Mouse (Mus musculus): ENCODE data around the gene Scrt2. TPM values are rescaled to one million over a fixed set of nuclear protein-coding genes. Genes with fewer than 3 reads are reported as not detected.

Gene Scrt2
- polyA plus RNA-seq, 1 experiment from 2014 or later, result 0.06 TPM

DNA sequence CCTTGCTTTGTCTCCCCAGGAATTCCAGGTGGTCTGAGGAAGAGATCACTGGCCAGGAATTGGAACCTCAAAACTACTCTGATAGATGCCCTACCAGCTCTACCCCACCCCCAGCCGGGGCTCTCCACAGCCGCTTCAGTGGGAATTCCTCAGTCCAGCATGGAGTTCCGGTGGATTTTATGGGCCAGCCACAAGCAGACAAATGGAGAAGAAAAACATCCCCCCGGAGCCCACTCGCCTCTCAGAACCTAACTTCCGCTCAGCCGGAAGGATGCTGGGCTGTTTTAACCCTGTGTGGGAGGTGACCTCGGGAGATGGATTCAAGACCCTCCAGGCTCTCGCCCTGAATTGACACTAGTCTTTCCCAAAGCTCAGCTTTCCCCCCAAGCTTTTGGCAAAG, 50.7 kb downstream of the Scrt2 start:
- ATAC-seq (ENCODE audit: insufficient read depth, low FRiP score), result no peak
- H3K4me3 ChIP-seq (replicated peaks; ENCODE audit: low read length), result no peak overlapping the region
- no peaks in the 10 kb centered on the region for H3K9me3 ChIP-seq (replicated peaks; ENCODE audit: control insufficient read depth, low read length)
- no peak overlapping the region for H3K27ac ChIP-seq (ENCODE audit: low read length)
- no peaks in the 10 kb centered on the region for H3K4me1 ChIP-seq (ENCODE audit: control insufficient read depth, insufficient read depth, low read length)
- 47% methylated on average over 9 of the region's 9 CpGs for WGBS
- H3K27me3 ChIP-seq (ENCODE audit: control insufficient read depth, insufficient read depth, low read length), result no peaks in the 10 kb centered on the region
- no peak overlapping the region for H3K9ac ChIP-seq (ENCODE audit: low read length)
- H3K36me3 ChIP-seq (ENCODE audit: control insufficient read depth, insufficient read depth, low read length), result no peaks in the 10 kb centered on the region
- H3K4me2 ChIP-seq (ENCODE audit: low read depth, low read length), result no peak overlapping the region

DNA sequence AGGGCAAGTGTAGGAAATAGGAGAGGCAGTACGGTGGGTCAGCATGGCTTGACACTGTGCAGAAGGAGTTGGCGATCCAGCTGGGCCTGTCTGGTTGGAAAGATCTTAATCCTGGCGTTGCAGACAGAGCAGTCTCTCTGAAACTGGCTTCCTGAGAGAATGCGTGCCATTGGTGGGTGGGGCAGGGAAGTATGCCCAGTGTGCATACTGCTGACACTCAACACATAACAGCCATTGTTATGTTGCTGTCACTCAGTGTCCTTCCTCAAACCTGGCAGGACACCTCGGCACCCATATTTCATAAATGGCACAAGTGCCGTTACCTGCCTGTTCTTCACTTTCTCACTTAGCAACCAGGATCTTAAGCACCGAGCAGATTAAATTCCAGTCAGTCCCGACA, 51.4 kb downstream of the Scrt2 start:
- Histone ChIP-seq H3K4me3 (replicated peaks; ENCODE audit: low read length) (no peak overlapping the region), H3K36me3 (ENCODE audit: control insufficient read depth, insufficient read depth, low read length) (no peaks in the 10 kb centered on the region), H3K27ac (ENCODE audit: low read length) (no peak overlapping the region), H3K4me2 (ENCODE audit: low read depth, low read length) (no peak overlapping the region), H3K27me3 (ENCODE audit: control insufficient read depth, insufficient read depth, low read length) (no peaks in the 10 kb centered on the region), H3K4me1 (ENCODE audit: control insufficient read depth, insufficient read depth, low read length) (no peaks in the 10 kb centered on the region), H3K9me3 (replicated peaks; ENCODE audit: control insufficient read depth, low read length) (no peaks in the 10 kb centered on the region), H3K9ac (ENCODE audit: low read length) (no peak overlapping the region)
- 44% methylated on average over 8 of the region's 8 CpGs for WGBS
- no peak for ATAC-seq (ENCODE audit: insufficient read depth, low FRiP score)

DNA sequence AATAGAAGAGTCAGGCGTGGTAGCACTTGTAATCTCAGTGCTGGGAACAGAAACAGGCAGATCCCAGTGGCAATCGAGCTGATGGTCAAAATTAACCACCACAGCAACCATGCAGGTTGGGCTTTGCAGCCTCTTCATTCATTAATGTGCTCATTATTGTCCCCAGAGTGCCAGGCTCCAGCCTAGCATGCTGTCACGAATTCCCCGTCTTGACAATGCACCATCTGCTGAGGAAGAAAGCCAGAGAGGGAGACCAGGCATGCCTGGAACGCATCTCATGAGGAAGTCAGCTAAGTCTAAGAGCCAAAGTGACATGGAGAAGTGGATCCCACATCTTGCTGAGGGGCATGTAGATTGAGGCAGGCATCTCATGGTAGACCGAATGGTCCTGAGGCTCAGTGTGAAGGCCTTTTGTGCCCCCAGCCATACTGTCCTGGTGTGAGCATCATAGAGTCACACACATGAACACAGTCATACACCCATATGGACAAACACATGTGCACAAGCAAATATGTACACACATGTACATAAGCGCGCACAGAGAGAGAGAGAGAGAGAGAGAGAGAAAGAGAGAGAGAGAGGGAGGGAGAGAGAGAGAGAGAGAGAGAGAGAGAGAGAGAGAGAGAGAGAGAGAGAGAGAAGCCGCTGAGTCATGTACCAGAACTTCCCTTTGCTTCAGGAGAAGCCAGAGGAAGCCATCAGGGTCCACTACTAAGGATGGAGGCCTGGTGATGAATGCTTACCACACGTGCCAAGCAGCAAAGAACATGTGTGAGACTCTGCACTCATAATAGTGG, 58.1 kb downstream of the Scrt2 start:
- 60% methylated on average over 10 of the region's 10 CpGs for WGBS
- Histone ChIP-seq H3K9me3 (replicated peaks; ENCODE audit: control insufficient read depth, low read length) (no peaks in the 10 kb centered on the region), H3K4me2 (ENCODE audit: low read depth, low read length) (no peak overlapping the region), H3K27me3 (ENCODE audit: control insufficient read depth, insufficient read depth, low read length) (peaks cover 14% of the 10 kb centered on the region), H3K4me3 (replicated peaks; ENCODE audit: low read length) (no peak overlapping the region), H3K9ac (ENCODE audit: low read length) (no peak overlapping the region), H3K36me3 (ENCODE audit: control insufficient read depth, insufficient read depth, low read length) (no peaks in the 10 kb centered on the region), H3K4me1 (ENCODE audit: control insufficient read depth, insufficient read depth, low read length) (peaks cover 20% of the 10 kb centered on the region), H3K27ac (ENCODE audit: low read length) (no peak overlapping the region)
- ATAC-seq (ENCODE audit: insufficient read depth, low FRiP score), result no peak

DNA sequence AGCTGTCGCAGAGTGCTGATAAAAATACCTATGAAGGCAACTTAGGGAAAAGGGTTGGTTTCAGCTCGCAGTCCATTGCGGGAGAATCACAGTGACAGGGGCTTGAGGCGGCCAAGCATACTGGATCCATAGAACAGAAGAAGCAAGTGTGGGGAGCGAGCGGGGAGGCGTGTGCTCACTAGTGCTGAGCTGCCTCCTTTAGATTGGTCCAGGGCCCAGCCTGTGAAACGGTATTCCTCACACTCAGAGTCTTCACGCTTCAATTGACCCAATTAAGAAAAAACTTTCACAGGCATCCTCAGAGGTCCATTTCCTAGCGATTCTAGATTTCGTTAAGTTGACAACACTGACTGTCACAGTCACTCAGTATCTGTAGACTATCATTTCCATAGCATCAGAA, 59.6 kb downstream of the Scrt2 start:
- 57% methylated on average over 11 of the region's 11 CpGs for WGBS
- ATAC-seq (ENCODE audit: insufficient read depth, low FRiP score), result no peak

DNA sequence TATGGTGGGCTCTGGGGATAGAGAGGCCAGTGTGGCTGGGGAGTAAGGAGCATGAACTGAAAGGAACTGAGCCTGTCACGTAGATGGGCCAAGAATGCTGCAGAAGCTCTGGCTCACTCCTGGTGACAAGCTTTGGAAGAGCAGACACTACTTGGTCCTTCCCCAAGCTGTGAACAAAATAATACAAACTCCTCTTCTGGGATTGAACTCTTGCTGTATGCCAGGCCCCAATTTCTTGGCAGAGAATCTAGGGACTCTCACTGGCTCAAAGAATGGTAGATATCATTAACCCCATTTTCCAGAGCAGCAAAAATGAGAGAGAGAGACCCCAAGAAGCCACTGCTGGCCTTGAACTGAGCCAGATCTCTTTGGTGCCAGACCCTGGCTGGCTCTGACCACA, 60.2 kb downstream of the Scrt2 start:
- Histone ChIP-seq H3K4me2 (ENCODE audit: low read depth, low read length) (peak overlapping the region; percentile 92), H3K36me3 (ENCODE audit: control insufficient read depth, insufficient read depth, low read length) (no peaks in the 10 kb centered on the region), H3K4me3 (replicated peaks; ENCODE audit: low read length) (peak overlapping the region; percentile 50), H3K27me3 (ENCODE audit: control insufficient read depth, insufficient read depth, low read length) (peaks cover 28% of the 10 kb centered on the region), H3K4me1 (ENCODE audit: control insufficient read depth, insufficient read depth, low read length) (peaks cover 20% of the 10 kb centered on the region), H3K9me3 (replicated peaks; ENCODE audit: control insufficient read depth, low read length) (no peaks in the 10 kb centered on the region), H3K27ac (ENCODE audit: low read length) (no peak overlapping the region; the same call in 1 of the 2 replicates), H3K9ac (ENCODE audit: low read length) (no peak overlapping the region; the same call in 1 of the 2 replicates)
- no peak for ATAC-seq (ENCODE audit: insufficient read depth, low FRiP score)
- 54% methylated on average over 1 of the region's 1 CpGs for WGBS

More for the DNA sequence above, 59.6 kb downstream of the Scrt2 start:
- no peak overlapping the region for H3K27ac ChIP-seq (ENCODE audit: low read length)
- H3K36me3 ChIP-seq (ENCODE audit: control insufficient read depth, insufficient read depth, low read length), result no peaks in the 10 kb centered on the region
- no peak overlapping the region for H3K9ac ChIP-seq (ENCODE audit: low read length)
- H3K4me2 ChIP-seq (ENCODE audit: low read depth, low read length), result no peak overlapping the region
- H3K9me3 ChIP-seq (replicated peaks; ENCODE audit: control insufficient read depth, low read length), result no peaks in the 10 kb centered on the region
- peaks cover 28% of the 10 kb centered on the region for H3K27me3 ChIP-seq (ENCODE audit: control insufficient read depth, insufficient read depth, low read length)
- no peak overlapping the region for H3K4me3 ChIP-seq (replicated peaks; ENCODE audit: low read length)
- H3K4me1 ChIP-seq (ENCODE audit: control insufficient read depth, insufficient read depth, low read length), result peaks cover 20% of the 10 kb centered on the region

DNA sequence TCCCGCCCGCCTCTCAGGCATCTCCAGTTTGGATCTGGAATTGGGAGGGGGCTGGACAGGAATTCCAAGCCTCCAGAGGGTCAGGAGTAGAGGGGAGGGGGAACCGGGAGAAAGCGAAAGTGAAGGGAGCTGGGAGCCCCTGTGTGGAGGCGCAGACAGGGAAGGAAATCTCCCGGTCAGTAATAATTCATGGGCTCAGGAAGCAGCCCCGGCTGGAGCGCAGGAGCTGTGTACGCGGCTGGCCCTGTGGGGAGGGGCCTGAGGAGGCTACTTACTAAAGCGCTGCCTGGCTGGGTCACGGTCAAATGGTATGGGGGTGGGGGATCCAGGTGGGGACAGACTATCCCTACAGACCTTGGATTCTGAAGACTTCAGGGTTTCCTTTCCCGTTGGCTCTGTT, 60.7 kb downstream of the Scrt2 start:
- H3K9me3 ChIP-seq (replicated peaks; ENCODE audit: control insufficient read depth, low read length), result no peaks in the 10 kb centered on the region
- H3K27ac ChIP-seq (ENCODE audit: low read length), result no peak overlapping the region; the same call in 1 of the 2 replicates
- ATAC-seq (ENCODE audit: insufficient read depth, low FRiP score), result peak; percentile 67; the same call in 1 of the 2 replicates
- peaks cover 28% of the 10 kb centered on the region for H3K27me3 ChIP-seq (ENCODE audit: control insufficient read depth, insufficient read depth, low read length)
- peak overlapping the region; percentile 65 for H3K9ac ChIP-seq (ENCODE audit: low read length)
- H3K36me3 ChIP-seq (ENCODE audit: control insufficient read depth, insufficient read depth, low read length), result no peaks in the 10 kb centered on the region
- H3K4me3 ChIP-seq (replicated peaks; ENCODE audit: low read length), result peak overlapping the region; percentile 50
- peak overlapping the region; percentile 92 for H3K4me2 ChIP-seq (ENCODE audit: low read depth, low read length)
- WGBS, result under 1% methylated on average over 13 of the region's 13 CpGs
- peaks cover 20% of the 10 kb centered on the region for H3K4me1 ChIP-seq (ENCODE audit: control insufficient read depth, insufficient read depth, low read length)

DNA sequence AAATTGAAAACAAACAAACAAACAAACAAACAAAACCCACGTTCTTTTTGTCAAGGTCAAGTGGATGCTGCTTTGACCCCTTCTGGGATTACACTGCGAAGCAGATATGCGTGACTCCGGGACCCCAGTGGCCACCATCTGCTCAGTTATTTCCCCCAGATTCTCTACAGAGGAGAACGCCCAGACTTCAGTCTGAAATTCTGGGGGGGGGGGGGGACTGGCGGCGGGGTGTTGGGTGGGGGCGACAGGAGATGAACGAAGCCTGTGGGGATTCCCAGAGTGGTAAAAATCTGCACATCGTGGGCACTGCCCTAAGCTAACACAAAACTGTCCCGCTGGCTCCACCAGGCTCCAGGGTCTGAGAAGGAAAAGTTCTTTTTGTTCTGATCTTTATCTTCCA, 61.2 kb downstream of the Scrt2 start:
- no peak for ATAC-seq (ENCODE audit: insufficient read depth, low FRiP score)
- no peak overlapping the region for H3K27ac ChIP-seq (ENCODE audit: low read length)
- H3K9ac ChIP-seq (ENCODE audit: low read length), result no peak overlapping the region
- peaks cover 20% of the 10 kb centered on the region for H3K4me1 ChIP-seq (ENCODE audit: control insufficient read depth, insufficient read depth, low read length)
- H3K9me3 ChIP-seq (replicated peaks; ENCODE audit: control insufficient read depth, low read length), result no peaks in the 10 kb centered on the region
- H3K36me3 ChIP-seq (ENCODE audit: control insufficient read depth, insufficient read depth, low read length), result no peaks in the 10 kb centered on the region
- H3K4me3 ChIP-seq (replicated peaks; ENCODE audit: low read length), result peak overlapping the region; percentile 50
- peak overlapping the region; percentile 92 for H3K4me2 ChIP-seq (ENCODE audit: low read depth, low read length)
- WGBS, result 6% methylated on average over 11 of the region's 11 CpGs
- peaks cover 28% of the 10 kb centered on the region for H3K27me3 ChIP-seq (ENCODE audit: control insufficient read depth, insufficient read depth, low read length)

DNA sequence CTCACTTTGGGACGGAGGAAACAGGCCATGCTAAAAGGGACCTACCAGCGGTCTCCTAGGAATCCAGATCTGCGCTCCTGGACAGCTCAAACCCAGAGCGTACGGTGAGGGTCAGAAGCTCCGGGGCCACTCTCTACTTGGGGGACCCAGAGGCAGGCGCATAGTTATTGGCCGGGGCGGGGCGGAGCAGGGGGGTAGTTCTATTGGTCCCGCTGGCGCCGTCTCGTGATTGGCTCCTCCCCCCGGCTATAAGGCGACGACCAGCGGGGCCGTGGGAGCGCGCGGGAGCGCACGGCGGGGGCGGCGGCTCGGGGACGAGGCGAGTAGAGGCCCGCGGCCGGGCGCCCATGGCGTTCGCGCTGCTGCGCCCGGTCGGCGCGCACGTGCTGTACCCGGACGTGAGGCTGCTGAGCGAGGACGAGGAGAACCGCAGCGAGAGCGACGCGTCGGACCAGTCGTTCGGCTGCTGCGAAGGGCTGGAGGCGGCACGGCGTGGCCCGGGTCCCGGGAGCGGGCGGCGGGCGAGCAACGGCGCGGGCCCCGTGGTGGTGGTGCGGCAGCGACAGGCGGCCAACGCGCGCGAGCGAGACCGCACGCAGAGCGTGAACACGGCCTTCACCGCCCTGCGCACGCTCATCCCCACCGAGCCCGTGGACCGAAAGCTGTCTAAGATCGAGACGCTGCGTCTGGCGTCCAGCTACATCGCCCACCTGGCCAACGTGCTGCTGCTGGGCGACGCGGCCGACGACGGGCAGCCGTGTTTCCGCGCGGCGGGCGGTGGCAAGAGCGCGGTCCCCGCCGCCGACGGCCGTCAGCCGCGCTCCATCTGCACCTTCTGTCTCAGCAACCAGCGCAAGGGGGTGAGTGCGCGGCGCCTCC, 62.2 kb downstream of the Scrt2 start, which contains the start of gene Tcf15:
TSS of gene Tcf15 (plus strand) at position 283 of the 879 bp plus-strand sequence.
- H3K4me1 ChIP-seq (ENCODE audit: control insufficient read depth, insufficient read depth, low read length), result peaks cover 20% of the 10 kb centered on the region
- peak; percentile 78 for ATAC-seq (ENCODE audit: insufficient read depth, low FRiP score)
- H3K36me3 ChIP-seq (ENCODE audit: control insufficient read depth, insufficient read depth, low read length), result no peaks in the 10 kb centered on the region
- WGBS, result under 1% methylated on average over 117 of the region's 118 CpGs
- no peak within 1 kb of the TSS for H3K27ac ChIP-seq (ENCODE audit: low read length)
- peak within 1 kb of the TSS; percentile 92 for H3K4me2 ChIP-seq (ENCODE audit: low read depth, low read length)
- peaks cover 28% of the 10 kb centered on the region for H3K27me3 ChIP-seq (ENCODE audit: control insufficient read depth, insufficient read depth, low read length)
- peak within 1 kb of the TSS; percentile 67 for H3K9ac ChIP-seq (ENCODE audit: low read length)
- H3K4me3 ChIP-seq (replicated peaks; ENCODE audit: low read length), result peak within 1 kb of the TSS; percentile 51
- no peaks in the 10 kb centered on the region for H3K9me3 ChIP-seq (replicated peaks; ENCODE audit: control insufficient read depth, low read length)

DNA sequence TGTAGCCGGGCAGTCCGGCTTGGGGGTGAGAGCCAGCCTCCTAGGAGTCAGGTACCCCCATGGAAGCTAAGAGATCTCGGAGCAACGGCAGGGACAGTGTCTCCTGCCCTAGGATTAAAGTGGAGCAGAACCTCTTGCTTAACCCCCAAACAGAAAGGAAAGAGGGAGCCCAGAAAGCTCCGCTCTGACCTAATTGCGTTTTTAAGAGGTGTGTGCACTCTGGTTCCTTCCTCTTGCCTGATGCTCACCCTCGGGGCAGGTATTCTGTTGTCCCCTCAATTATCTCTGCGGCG, 62.8 kb downstream of the Scrt2 start:
- Histone ChIP-seq H3K27me3 (ENCODE audit: control insufficient read depth, insufficient read depth, low read length) (peaks cover 28% of the 10 kb centered on the region), H3K9ac (ENCODE audit: low read length) (peak overlapping the region; percentile 67), H3K9me3 (replicated peaks; ENCODE audit: control insufficient read depth, low read length) (no peaks in the 10 kb centered on the region), H3K27ac (ENCODE audit: low read length) (no peak overlapping the region), H3K4me2 (ENCODE audit: low read depth, low read length) (peak overlapping the region; percentile 92), H3K4me3 (replicated peaks; ENCODE audit: low read length) (peak overlapping the region; percentile 51), H3K36me3 (ENCODE audit: control insufficient read depth, insufficient read depth, low read length) (no peaks in the 10 kb centered on the region), H3K4me1 (ENCODE audit: control insufficient read depth, insufficient read depth, low read length) (peaks cover 20% of the 10 kb centered on the region)
- no peak for ATAC-seq (ENCODE audit: insufficient read depth, low FRiP score)
- 25% methylated on average over 9 of the region's 9 CpGs for WGBS
